Mouse (Mus musculus) hindbrain, embryonic 14.5 days (tissue): ENCODE results near the gene Ccl25. TPM values are rescaled to one million over a fixed set of nuclear protein-coding genes. Genes with fewer than 3 reads are reported as not detected.

Source experiments
- ATAC-seq: fragments of 200-750 bp; cut with Nextera tagmentation; 2 replicates; pipeline ENCODE4 v1.8.0; 2017; ENCODE audit warnings: moderate number of reproducible peaks, mild to moderate bottlenecking, moderate TSS enrichment, moderate library complexity; ENCODE audit not compliant: low FRiP score
- DNase-seq: peaks from one replicate; pipeline ENCODE4 v3.0.0-alpha.2; 2015; ENCODE audit warnings: low spot score
- H3K27ac ChIP-seq: fragments of 300-500 bp; sonication (generic); 2 replicates; pipeline ENCODE4 v1.5.1; 2014; ENCODE audit warnings: mild to moderate bottlenecking, moderate library complexity
- H3K27me3 ChIP-seq: fragments of 300-500 bp; sonication (generic); 2 replicates; pipeline ENCODE4 v1.6.1; 2014; ENCODE audit warnings: mild to moderate bottlenecking, low read length, mixed read lengths; ENCODE audit not compliant: control insufficient read depth, insufficient read depth
- H3K36me3 ChIP-seq: fragments of 300-500 bp; sonication (generic); replicated peaks from 2 replicates; pipeline ENCODE4 v1.6.1; 2014; ENCODE audit not compliant: control insufficient read depth, insufficient read depth
- H3K4me1 ChIP-seq: fragments of 300-500 bp; sonication (generic); replicated peaks from 2 replicates; pipeline ENCODE4 v1.6.1; 2014; ENCODE audit warnings: antibody characterized with exemption, low read length, mixed read lengths; ENCODE audit not compliant: control insufficient read depth, insufficient read depth
- H3K4me2 ChIP-seq: fragments of 300-500 bp; sonication (generic); replicated peaks from 2 replicates; pipeline ENCODE4 v1.6.1; 2014; ENCODE audit warnings: mild to moderate bottlenecking, moderate library complexity
- H3K4me3 ChIP-seq: fragments of 300-500 bp; sonication (generic); replicated peaks from 2 replicates; pipeline ENCODE4 v1.5.1; 2014; ENCODE audit warnings: mild to moderate bottlenecking, low read length
- H3K9ac ChIP-seq: fragments of 300-500 bp; sonication (generic); 2 replicates; pipeline ENCODE4 v1.6.1; 2014
- H3K9me3 ChIP-seq: fragments of 300-500 bp; sonication (generic); 2 replicates; pipeline ENCODE4 v1.6.1; 2016; ENCODE audit warnings: low read length; ENCODE audit not compliant: control insufficient read depth
- WGBS: fragments of 180-500 bp; shearing (Covaris S2); extraction: QIAGEN DNeasy Blood & Tissue Kit; methylation state at CpG from one replicate; pipeline ENCODE4 v1.1.7; 2014; 5-methylcytosine and 5-hydroxymethylcytosine counted together
- polyA plus RNA-seq: library from polyadenylated mRNA; unstranded; fragments of >200 nt; fragmentation: Nextera tagmentation; extraction: Ambion mirVana; gene quantifications from 2 replicates; pipeline ENCODE4 v1.2.1, GENCODE M21; 2014

The Ccl25 gene
- polyA plus RNA-seq, 1 experiment from 2014 or later = 16.8 TPM

- WGBS = 86% methylated on average over 3 of the region's 3 CpGs
- no peak overlapping the region for H3K4me2 ChIP-seq
- DNase-seq (no peak), ATAC-seq (no peak)
- no peaks in the 10 kb centered on the region for H3K27me3 ChIP-seq
- H3K4me1 ChIP-seq = no peaks in the 10 kb centered on the region
- no peaks in the 10 kb centered on the region for H3K9me3 ChIP-seq
- peaks cover 36% of the 10 kb centered on the region for H3K36me3 ChIP-seq
- H3K4me3 ChIP-seq = no peak overlapping the region
- no peak overlapping the region for H3K9ac ChIP-seq
- no peak overlapping the region for H3K27ac ChIP-seq
These were observed 11.5 kb upstream of the Ccl25 start for GRCm38 (mm10) chr8:4313254-4314124.

- no peak for DNase-seq
- Histone ChIP-seq H3K9ac (no peak overlapping the region), H3K4me1 (no peaks in the 10 kb centered on the region), H3K27ac (no peak overlapping the region), H3K36me3 (peaks cover 27% of the 10 kb centered on the region), H3K27me3 (no peaks in the 10 kb centered on the region), H3K9me3 (no peaks in the 10 kb centered on the region), H3K4me2 (no peak overlapping the region), H3K4me3 (no peak overlapping the region)
- ATAC-seq = no peak
- WGBS = 95% methylated on average over 3 of the region's 3 CpGs
These were observed 10.2 kb upstream of the Ccl25 start for GRCm38 (mm10) chr8:4314852-4315251.

- H3K9ac ChIP-seq = no peak overlapping the region
- ATAC-seq = no peak
- H3K27ac ChIP-seq = no peak overlapping the region
- no peak overlapping the region for H3K4me2 ChIP-seq
- no peaks in the 10 kb centered on the region for H3K9me3 ChIP-seq
- no peak for DNase-seq
- H3K4me3 ChIP-seq = no peak overlapping the region
- peaks cover 28% of the 10 kb centered on the region for H3K36me3 ChIP-seq
- no peaks in the 10 kb centered on the region for H3K27me3 ChIP-seq
- 94% methylated on average over 5 of the region's 5 CpGs for WGBS
- peaks cover 10% of the 10 kb centered on the region for H3K4me1 ChIP-seq
These were observed 6.9 kb upstream of the Ccl25 start for GRCm38 (mm10) chr8:4318124-4318523.

GRCm38 (mm10) chr8:4318796-4319572, 6.0 kb upstream of the Ccl25 start:
- Histone ChIP-seq H3K9me3 (no peaks in the 10 kb centered on the region), H3K4me2 (no peak overlapping the region), H3K36me3 (peaks cover 28% of the 10 kb centered on the region), H3K4me1 (peaks cover 19% of the 10 kb centered on the region), H3K27me3 (no peaks in the 10 kb centered on the region), H3K9ac (no peak overlapping the region), H3K27ac (no peak overlapping the region), H3K4me3 (no peak overlapping the region)
- WGBS = 94% methylated on average over 2 of the region's 2 CpGs
- ATAC-seq = no peak
- DNase-seq = no peak

- H3K4me3 ChIP-seq = no peak overlapping the region
- no peak overlapping the region for H3K9ac ChIP-seq
- H3K9me3 ChIP-seq = no peaks in the 10 kb centered on the region
- H3K36me3 ChIP-seq = peaks cover 28% of the 10 kb centered on the region
- DNase-seq (no peak), ATAC-seq (no peak)
- no peaks in the 10 kb centered on the region for H3K27me3 ChIP-seq
- 98% methylated on average over 11 of the region's 11 CpGs for WGBS
- H3K4me1 ChIP-seq = peaks cover 21% of the 10 kb centered on the region
- no peak overlapping the region for H3K27ac ChIP-seq
- no peak overlapping the region for H3K4me2 ChIP-seq
These were observed 5.5 kb upstream of the Ccl25 start for GRCm38 (mm10) chr8:4319573-4319872.

GRCm38 (mm10) chr8:4320404-4320803, 4.6 kb upstream of the Ccl25 start:
- ATAC-seq = no peak
- no peaks in the 10 kb centered on the region for H3K9me3 ChIP-seq

GRCm38 (mm10) chr8:4321031-4321430, 4.0 kb upstream of the Ccl25 start:
- Histone ChIP-seq H3K9me3 (no peaks in the 10 kb centered on the region), H3K4me3 (no peak overlapping the region), H3K4me2 (no peak overlapping the region), H3K4me1 (peaks cover 26% of the 10 kb centered on the region), H3K27ac (no peak overlapping the region), H3K9ac (no peak overlapping the region), H3K27me3 (no peaks in the 10 kb centered on the region), H3K36me3 (peaks cover 28% of the 10 kb centered on the region)
- DNase-seq = no peak
- ATAC-seq = no peak
- 84% methylated on average over 2 of the region's 2 CpGs for WGBS

More at GRCm38 (mm10) chr8:4320404-4320803, 4.6 kb upstream of the Ccl25 start:
- peaks cover 21% of the 10 kb centered on the region for H3K4me1 ChIP-seq
- no peak overlapping the region for H3K27ac ChIP-seq
- WGBS = 94% methylated on average over 1 of the region's 1 CpGs
- H3K9ac ChIP-seq = no peak overlapping the region
- no peak overlapping the region for H3K4me2 ChIP-seq
- H3K36me3 ChIP-seq = peaks cover 28% of the 10 kb centered on the region
- no peak for DNase-seq
- H3K4me3 ChIP-seq = no peak overlapping the region
- H3K27me3 ChIP-seq = no peaks in the 10 kb centered on the region

GRCm38 (mm10) chr8:4322470-4322869, 2.5 kb upstream of the Ccl25 start:
- 28% methylated on average over 2 of the region's 2 CpGs for WGBS
- H3K4me3 ChIP-seq = no peak overlapping the region

GRCm38 (mm10) chr8:4323917-4324316, 1.1 kb upstream of the Ccl25 start:
- 4% methylated on average over 6 of the region's 6 CpGs for WGBS

More at GRCm38 (mm10) chr8:4322470-4322869, 2.5 kb upstream of the Ccl25 start:
- H3K4me1 ChIP-seq = peaks cover 32% of the 10 kb centered on the region
- no peak overlapping the region for H3K9ac ChIP-seq
- peaks cover 28% of the 10 kb centered on the region for H3K36me3 ChIP-seq
- no peaks in the 10 kb centered on the region for H3K9me3 ChIP-seq
- DNase-seq = peak; percentile 93
- no peak overlapping the region for H3K4me2 ChIP-seq
- no peak overlapping the region for H3K27ac ChIP-seq
- ATAC-seq = no peak
- H3K27me3 ChIP-seq = no peaks in the 10 kb centered on the region

More at GRCm38 (mm10) chr8:4323917-4324316, 1.1 kb upstream of the Ccl25 start:
- peak overlapping the region; percentile 95 for H3K9ac ChIP-seq
- H3K4me2 ChIP-seq = peak overlapping the region; percentile 95
- peaks cover 32% of the 10 kb centered on the region for H3K4me1 ChIP-seq
- H3K9me3 ChIP-seq = no peaks in the 10 kb centered on the region
- no peaks in the 10 kb centered on the region for H3K27me3 ChIP-seq
- H3K27ac ChIP-seq = no peak overlapping the region
- peak overlapping the region; percentile 91 for H3K4me3 ChIP-seq
- ATAC-seq (no peak), DNase-seq (no peak)
- H3K36me3 ChIP-seq = peaks cover 43% of the 10 kb centered on the region
